Mouse (Mus musculus) MEL (cell line): ENCODE data around the gene Svs1. TPM values are rescaled to one million over a fixed set of nuclear protein-coding genes. Genes with fewer than 3 reads are reported as not detected.
A peak's percentile ranks its signal among the peaks of the same experiment; 100 is the strongest.

Experiments used
- DNase-seq: peaks from one replicate; pipeline ENCODE4 v3.0.0; 2011; ENCODE audit warnings: low read depth, low spot score
- H3K27ac ChIP-seq: 2 replicates; pipeline ENCODE4 v1.5.1; 2012; ENCODE audit warnings: low read depth, mild to moderate bottlenecking, control low read depth, low read length, moderate library complexity; ENCODE audit not compliant: control insufficient read depth
- H3K27me3 ChIP-seq, 2 experiments: fragments of 150-350 bp in 1 of 2; sonication (generic) in 1 of 2; 2 replicates each; pipeline ENCODE4 v1.6.1; 2012; ENCODE audit warnings: low read length in 2 of 2, mild to moderate bottlenecking in 2 of 2, improper control_type of control experiment in 1 of 2, moderate library complexity in 1 of 2; ENCODE audit not compliant: insufficient read depth in 2 of 2, control insufficient read depth in 1 of 2
- H3K36me3 ChIP-seq, 2 experiments: 2 replicates each; pipeline ENCODE4 v1.6.1; 2012 to 2014; ENCODE audit warnings: low read length in 2 of 2, improper control_type of control experiment in 1 of 2, inconsistent platforms in 1 of 2, mild to moderate bottlenecking in 1 of 2; ENCODE audit not compliant: insufficient read depth in 2 of 2, control insufficient read depth in 1 of 2
- H3K4me1 ChIP-seq, 2 experiments: fragments of 150-350 bp in 1 of 2; sonication (generic) in 1 of 2; 2 replicates each; pipeline ENCODE4 v1.6.1; 2012; ENCODE audit warnings: low read length in 2 of 2, improper control_type of control experiment in 1 of 2, mild to moderate bottlenecking in 1 of 2; ENCODE audit not compliant: insufficient read depth in 2 of 2, control insufficient read depth in 1 of 2
- H3K4me3 ChIP-seq, 2 experiments: fragments of 150-350 bp in 1 of 2; sonication (generic) in 1 of 2; 2 replicates each; pipeline ENCODE4 v1.5.1; 2012; ENCODE audit warnings: low read depth in 2 of 2, low read length in 2 of 2, mild to moderate bottlenecking in 2 of 2, moderate library complexity in 2 of 2, control low read depth in 1 of 2, improper control_type of control experiment in 1 of 2; ENCODE audit not compliant: control insufficient read depth in 1 of 2, insufficient read depth in 1 of 2
- H3K79me2 ChIP-seq: 2 replicates; pipeline ENCODE4 v1.6.1; 2012; ENCODE audit warnings: mild to moderate bottlenecking, low read length, moderate library complexity; ENCODE audit not compliant: control insufficient read depth, poor library complexity, insufficient read depth
- H3K9ac ChIP-seq: 2 replicates; pipeline ENCODE4 v1.6.1; 2012; ENCODE audit warnings: low read depth, mild to moderate bottlenecking, control low read depth, low read length, moderate library complexity; ENCODE audit not compliant: control insufficient read depth, poor library complexity, severe bottlenecking
- H3K9me3 ChIP-seq: fragments of 150-350 bp; sonication (generic); replicated peaks from 2 replicates; pipeline ENCODE4 v1.6.1; 2012; ENCODE audit warnings: mild to moderate bottlenecking, low read length, improper control_type of control experiment, moderate library complexity; ENCODE audit not compliant: insufficient read depth
- CHD1 ChIP-seq: IDR thresholded peaks from 2 replicates; pipeline ENCODE4 v1.6.1; 2012; ENCODE audit warnings: low read depth, mild to moderate bottlenecking, inconsistent platforms, low read length, improper control_type of control experiment
- CTCF ChIP-seq, 3 experiments: IDR thresholded peaks in 2 of 3; conservative IDR thresholded peaks in 1 of 3; 2 replicates each; pipeline ENCODE4 v1.5.1; 2011 to 2012; ENCODE audit warnings: low read length in 3 of 3, low read depth in 2 of 3, mild to moderate bottlenecking in 2 of 3, improper control_type of control experiment in 1 of 3, inconsistent platforms in 1 of 3, mixed read lengths in 1 of 3, moderate library complexity in 1 of 3; ENCODE audit not compliant: control insufficient read depth in 1 of 3, insufficient read depth in 1 of 3, poor library complexity in 1 of 3, severe bottlenecking in 1 of 3
- E2F4 ChIP-seq: IDR thresholded peaks from 2 replicates; pipeline ENCODE4 v1.6.1; 2011; ENCODE audit warnings: low read depth, low read length, improper control_type of control experiment, borderline replicate concordance
- GATA1 ChIP-seq: IDR thresholded peaks from 2 replicates; pipeline ENCODE4 v1.6.1; 2011; ENCODE audit warnings: low read depth, low read length, improper control_type of control experiment
- HCFC1 ChIP-seq: IDR thresholded peaks from 2 replicates; pipeline ENCODE4 v1.6.1; 2012; ENCODE audit warnings: low read depth, mild to moderate bottlenecking, inconsistent platforms, low read length, improper control_type of control experiment, moderate library complexity
- KAT2A ChIP-seq: conservative IDR thresholded peaks from 2 replicates; pipeline ENCODE4 v1.6.1; 2012; ENCODE audit warnings: low read depth, low read length, improper control_type of control experiment, inconsistent platforms
- MAFK ChIP-seq: IDR thresholded peaks from 2 replicates; pipeline ENCODE4 v1.6.1; 2011; ENCODE audit warnings: low read depth, mild to moderate bottlenecking, low read length, improper control_type of control experiment, borderline replicate concordance
- MAZ ChIP-seq: IDR thresholded peaks from 2 replicates; pipeline ENCODE4 v1.6.1; 2012; ENCODE audit warnings: low read depth, mild to moderate bottlenecking, inconsistent platforms, low read length, improper control_type of control experiment
- MYB ChIP-seq: IDR thresholded peaks from 2 replicates; pipeline ENCODE4 v1.6.1; 2011; ENCODE audit warnings: mild to moderate bottlenecking, low read depth, low read length, improper control_type of control experiment
- MYC ChIP-seq: IDR thresholded peaks from 2 replicates; pipeline ENCODE4 v1.6.1; 2011; ENCODE audit warnings: low read depth, mild to moderate bottlenecking, low read length, improper control_type of control experiment, moderate library complexity
- NRF1 ChIP-seq: IDR thresholded peaks from 2 replicates; pipeline ENCODE4 v1.6.1; 2014; ENCODE audit warnings: low read depth, mild to moderate bottlenecking, inconsistent platforms, low read length, improper control_type of control experiment, moderate library complexity; ENCODE audit not compliant: poor library complexity, insufficient read depth, severe bottlenecking
- POLR2AphosphoS5 ChIP-seq: IDR thresholded peaks from 2 replicates; pipeline ENCODE4 v1.6.1; 2012; ENCODE audit warnings: low read depth, borderline replicate concordance, mild to moderate bottlenecking, inconsistent platforms, low read length, moderate library complexity, mixed read lengths
- RAD21 ChIP-seq: IDR thresholded peaks from 2 replicates; pipeline ENCODE4 v1.6.1; 2011; ENCODE audit warnings: mild to moderate bottlenecking, low read depth, low read length, improper control_type of control experiment
- SIN3A ChIP-seq: IDR thresholded peaks from 2 replicates; pipeline ENCODE4 v1.6.1; 2012; ENCODE audit warnings: low read length, improper control_type of control experiment, inconsistent platforms
- SMC3 ChIP-seq: IDR thresholded peaks from 2 replicates; pipeline ENCODE4 v1.6.1; 2011; ENCODE audit warnings: low read depth, low read length, improper control_type of control experiment
- TAL1 ChIP-seq: IDR thresholded peaks from 2 replicates; pipeline ENCODE4 v1.6.1; 2012; ENCODE audit warnings: mild to moderate bottlenecking, inconsistent platforms, low read length, moderate library complexity, mixed read lengths
- UBTF ChIP-seq: IDR thresholded peaks from 2 replicates; pipeline ENCODE4 v1.6.1; 2012; ENCODE audit warnings: low read depth, mild to moderate bottlenecking, inconsistent platforms, low read length, improper control_type of control experiment, moderate library complexity, borderline replicate concordance; ENCODE audit not compliant: insufficient read depth
- ZC3H11A ChIP-seq: IDR thresholded peaks from 2 replicates; pipeline ENCODE4 v1.6.1; 2012; ENCODE audit warnings: low read depth, mild to moderate bottlenecking, inconsistent platforms, low read length, improper control_type of control experiment
- ZMIZ1 ChIP-seq: IDR thresholded peaks from 2 replicates; pipeline ENCODE4 v1.6.1; 2012; ENCODE audit warnings: low read depth, mild to moderate bottlenecking, inconsistent platforms, low read length, improper control_type of control experiment, moderate library complexity
- polyA plus RNA-seq, 2 experiments: library from polyadenylated mRNA; stranded (reverse) in 1 of 2; unstranded in 1 of 2; fragments of >175 nt in 1 of 2; fragments of >200 nt in 1 of 2; gene quantifications; 2 replicates each; pipeline versions ENCODE4 v1.2.1 to v1.2.4; 2012; ENCODE audit warnings: low replicate concordance in 2 of 2, low read depth in 1 of 2; ENCODE audit not compliant: insufficient read length in 2 of 2, insufficient read depth in 1 of 2, missing spikeins in 1 of 2
- total RNA-seq: library from RNA; depleted of rRNA; stranded (reverse); fragments of 300-350 nt; gene quantifications from 2 replicates; pipeline ENCODE4 v1.2.3, GENCODE M21; 2012

Gene Svs1
- total and polyA plus RNA-seq, 3 experiments = not detected

DNA sequence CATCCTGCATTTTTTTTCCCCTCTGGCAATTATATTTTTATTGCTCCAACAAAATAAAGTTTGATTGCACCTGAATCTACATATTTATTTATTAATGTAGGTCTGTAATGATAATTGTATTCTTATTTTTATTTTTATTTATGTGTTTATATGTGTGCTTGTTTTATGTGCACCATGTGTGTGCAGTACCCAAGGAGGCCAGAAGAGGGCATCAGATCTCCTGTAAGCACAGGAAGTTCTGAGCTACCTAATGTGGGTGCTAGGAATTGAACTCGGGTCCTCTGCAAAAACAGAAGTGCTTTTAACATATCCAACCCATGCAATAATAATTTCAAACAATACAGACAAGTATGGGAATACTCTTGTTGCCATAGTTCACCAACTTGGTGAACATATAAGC, 23.0 kb downstream of the Svs1 start:
- peak; percentile 9 for DNase-seq
- Histone ChIP-seq H3K36me3 (no peaks in the 10 kb centered on the region), H3K27me3 (no peaks in the 10 kb centered on the region; a peak in 1 of 4 replicates), H3K27ac (no peak overlapping the region), H3K79me2 (no peaks in the 10 kb centered on the region), H3K4me3 (no peak overlapping the region), H3K9ac (no peak overlapping the region), H3K4me1 (no peaks in the 10 kb centered on the region), H3K9me3 (no peaks in the 10 kb centered on the region)
- TF ChIP-seq MAFK = no peak
- TF ChIP-seq CTCF (IDR thresholded peaks at IDR 0.05 in 2 of 3, conservative IDR thresholded peaks at IDR 0.05 in 1 of 3; ENCODE audit: control insufficient read depth in 1 of 3, insufficient read depth in 1 of 3, low read depth in 2 of 3, low read length in 3 of 3, poor library complexity in 1 of 3, severe bottlenecking in 1 of 3) = peak in 2 of 3 experiments; percentile 6 to 16; a peak in 1 of 6 replicates
- no peak for TF ChIP-seq POLR2AphosphoS5
- TF ChIP-seq GATA1 = no peak
- TF ChIP-seq UBTF = no peak
- TF ChIP-seq KAT2A = no peak
- no peak for TF ChIP-seq TAL1

DNA sequence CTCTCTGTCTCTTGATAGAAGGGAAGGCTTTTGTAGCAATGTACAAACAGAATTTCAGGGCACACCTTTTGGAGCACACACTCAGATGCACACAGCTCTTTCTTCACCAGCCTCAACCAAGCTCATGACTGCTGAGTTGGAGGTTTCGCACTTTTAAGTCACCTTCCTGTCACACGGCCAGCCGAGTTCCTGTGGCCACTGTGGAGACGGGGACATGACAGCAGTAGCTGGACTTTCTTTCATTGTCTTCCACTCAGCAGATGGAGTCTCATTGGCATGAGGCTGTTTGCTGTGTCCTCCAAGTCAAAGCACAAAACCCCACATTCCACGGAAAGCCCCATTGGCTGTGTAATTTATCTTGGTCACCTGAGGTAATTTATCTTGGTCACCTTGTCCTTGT, 24.5 kb downstream of the Svs1 start:
- Histone ChIP-seq H3K79me2 (no peaks in the 10 kb centered on the region), H3K27ac (no peak overlapping the region), H3K4me1 (no peaks in the 10 kb centered on the region), H3K27me3 (no peaks in the 10 kb centered on the region; a peak in 1 of 4 replicates), H3K36me3 (no peaks in the 10 kb centered on the region), H3K4me3 (no peak overlapping the region), H3K9me3 (no peaks in the 10 kb centered on the region), H3K9ac (no peak overlapping the region)
- TF ChIP-seq MYB (no peak), ZC3H11A (no peak), RAD21 (no peak), CHD1 (no peak), MAFK (no peak), HCFC1 (no peak), E2F4 (no peak), KAT2A (no peak), GATA1 (no peak), MYC (no peak), SMC3 (no peak), ZMIZ1 (no peak), SIN3A (no peak), MAZ (no peak), NRF1 (no peak)
- no peak for DNase-seq
